Mouse (Mus musculus) liver, embryonic 15.5 days (tissue): ENCODE data around the gene Tbc1d1. TPM values are rescaled to one million over a fixed set of nuclear protein-coding genes. Genes with fewer than 3 reads are reported as not detected.

Source experiments
- ATAC-seq: fragments of 200-750 bp; cut with Nextera tagmentation; 2 replicates; pipeline ENCODE4 v1.8.0; 2017; ENCODE audit warnings: moderate number of reproducible peaks, mild to moderate bottlenecking, moderate library complexity; ENCODE audit not compliant: insufficient read depth
- H3K27ac ChIP-seq: fragments of 300-500 bp; sonication (generic); replicated peaks from 2 replicates; pipeline ENCODE4 v1.5.1; 2015; ENCODE audit warnings: mild to moderate bottlenecking, inconsistent platforms
- H3K27me3 ChIP-seq: fragments of 300-500 bp; sonication (generic); 2 replicates; pipeline ENCODE4 v1.6.1; 2015; ENCODE audit warnings: mild to moderate bottlenecking, inconsistent platforms
- H3K36me3 ChIP-seq: fragments of 300-500 bp; sonication (generic); replicated peaks from 2 replicates; pipeline ENCODE4 v1.6.1; 2015; ENCODE audit warnings: moderate library complexity, mild to moderate bottlenecking, inconsistent platforms
- H3K4me1 ChIP-seq: fragments of 300-500 bp; sonication (generic); replicated peaks from 2 replicates; pipeline ENCODE4 v1.6.1; 2015; ENCODE audit warnings: inconsistent platforms
- H3K4me2 ChIP-seq: fragments of 300-500 bp; sonication (generic); 2 replicates; pipeline ENCODE4 v1.6.1; 2015; ENCODE audit warnings: moderate library complexity, mild to moderate bottlenecking, inconsistent platforms
- H3K4me3 ChIP-seq: fragments of 300-500 bp; sonication (generic); replicated peaks from 2 replicates; pipeline ENCODE4 v1.5.1; 2015; ENCODE audit warnings: mild to moderate bottlenecking, inconsistent platforms
- H3K9ac ChIP-seq: fragments of 300-500 bp; sonication (generic); 2 replicates; pipeline ENCODE4 v1.6.1; 2015; ENCODE audit warnings: moderate library complexity, mild to moderate bottlenecking, inconsistent platforms
- H3K9me3 ChIP-seq: fragments of 300-500 bp; sonication (generic); replicated peaks from 2 replicates; pipeline ENCODE4 v1.6.1; 2016; ENCODE audit warnings: inconsistent platforms
- WGBS: fragments of 180-500 bp; shearing (Covaris S2); methylation state at CpG from one replicate; pipeline ENCODE4 v1.1.7; 2015; ENCODE audit warnings: mixed read lengths; ENCODE audit not compliant: insufficient replicate concordance; 5-methylcytosine and 5-hydroxymethylcytosine counted together
- polyA plus RNA-seq: library from polyadenylated mRNA; unstranded; fragments of >200 nt; fragmentation: Nextera tagmentation; extraction: Ambion mirVana; gene quantifications from 2 replicates; pipeline ENCODE4 v1.2.1, GENCODE M21; 2015

Gene Tbc1d1
- polyA plus RNA-seq, 1 experiment from 2014 or later, result 5.7 TPM

- no peak overlapping the region for H3K9ac ChIP-seq
- H3K4me3 ChIP-seq, result no peak overlapping the region
- no peaks in the 10 kb centered on the region for H3K27me3 ChIP-seq
- no peak for ATAC-seq
- H3K36me3 ChIP-seq, result 0 out of 2 replicates have a peak, but pooled peaks cover under 1% of the 10 kb centered on the region
- H3K27ac ChIP-seq, result no peak overlapping the region
- no peak overlapping the region for H3K4me2 ChIP-seq
- H3K4me1 ChIP-seq, result peaks cover 10% of the 10 kb centered on the region; the same call in 1 of the 2 replicates
- H3K9me3 ChIP-seq, result no peaks in the 10 kb centered on the region
- WGBS, result 79% methylated on average over 11 of the region's 11 CpGs
These were observed 107.2 kb downstream of the Tbc1d1 start for GRCm38 (mm10) chr5:64263348-64263747.

GRCm38 (mm10) chr5:64263898-64264478 lies 107.9 kb downstream of the Tbc1d1 start:
- H3K4me3 ChIP-seq, result no peak overlapping the region
- H3K27me3 ChIP-seq, result no peaks in the 10 kb centered on the region
- ATAC-seq, result no peak; the same call in 1 of the 2 replicates
- H3K9me3 ChIP-seq, result no peaks in the 10 kb centered on the region
- H3K4me1 ChIP-seq, result peaks cover 10% of the 10 kb centered on the region; the same call in 1 of the 2 replicates
- H3K9ac ChIP-seq, result no peak overlapping the region
- H3K4me2 ChIP-seq, result no peak overlapping the region
- no peak overlapping the region for H3K27ac ChIP-seq
- 69% methylated on average over 13 of the region's 13 CpGs for WGBS
- no peaks in the 10 kb centered on the region for H3K36me3 ChIP-seq

GRCm38 (mm10) chr5:64265145-64265544 lies 109.0 kb downstream of the Tbc1d1 start:
- no peaks in the 10 kb centered on the region for H3K27me3 ChIP-seq
- 22% methylated on average over 3 of the region's 3 CpGs for WGBS
- H3K36me3 ChIP-seq, result 0 out of 2 replicates have a peak, but pooled peaks cover 1% of the 10 kb centered on the region
- H3K4me1 ChIP-seq, result peaks cover 10% of the 10 kb centered on the region; the same call in 1 of the 2 replicates
- no peak overlapping the region for H3K4me2 ChIP-seq
- H3K9ac ChIP-seq, result no peak overlapping the region
- no peak overlapping the region for H3K4me3 ChIP-seq
- no peak for ATAC-seq
- H3K27ac ChIP-seq, result no peak overlapping the region
- no peaks in the 10 kb centered on the region for H3K9me3 ChIP-seq

GRCm38 (mm10) chr5:64265906-64266305 lies 109.8 kb downstream of the Tbc1d1 start:
- Histone ChIP-seq H3K36me3 (0 out of 2 replicates have a peak, but pooled peaks cover 6% of the 10 kb centered on the region), H3K9me3 (no peaks in the 10 kb centered on the region), H3K27ac (no peak overlapping the region), H3K27me3 (no peaks in the 10 kb centered on the region), H3K4me2 (no peak overlapping the region), H3K9ac (no peak overlapping the region), H3K4me1 (peaks cover 10% of the 10 kb centered on the region; the same call in 1 of the 2 replicates), H3K4me3 (no peak overlapping the region)
- 73% methylated on average over 3 of the region's 3 CpGs for WGBS
- ATAC-seq, result no peak

- WGBS, result 57% methylated on average over 2 of the region's 2 CpGs
These were observed 110.4 kb downstream of the Tbc1d1 start for GRCm38 (mm10) chr5:64266534-64266933.

GRCm38 (mm10) chr5:64267279-64267678 lies 111.2 kb downstream of the Tbc1d1 start:
- H3K4me3 ChIP-seq, result no peak overlapping the region
- ATAC-seq, result no peak
- H3K4me2 ChIP-seq, result no peak overlapping the region
- peaks cover 10% of the 10 kb centered on the region; the same call in 1 of the 2 replicates for H3K4me1 ChIP-seq
- WGBS, result 55% methylated on average over 9 of the region's 9 CpGs
- no peak overlapping the region for H3K9ac ChIP-seq
- no peaks in the 10 kb centered on the region for H3K27me3 ChIP-seq
- H3K36me3 ChIP-seq, result peaks cover 13% of the 10 kb centered on the region; the same call in 1 of the 2 replicates
- no peaks in the 10 kb centered on the region for H3K9me3 ChIP-seq
- no peak overlapping the region for H3K27ac ChIP-seq

More at GRCm38 (mm10) chr5:64266534-64266933, 110.4 kb downstream of the Tbc1d1 start:
- Histone ChIP-seq H3K9ac (no peak overlapping the region), H3K9me3 (no peaks in the 10 kb centered on the region), H3K4me2 (no peak overlapping the region), H3K36me3 (peaks cover 12% of the 10 kb centered on the region; the same call in 1 of the 2 replicates), H3K4me3 (no peak overlapping the region), H3K4me1 (peaks cover 10% of the 10 kb centered on the region; the same call in 1 of the 2 replicates), H3K27ac (no peak overlapping the region), H3K27me3 (no peaks in the 10 kb centered on the region)
- ATAC-seq, result no peak

- H3K27ac ChIP-seq, result no peak overlapping the region
- no peak overlapping the region for H3K4me2 ChIP-seq
- ATAC-seq, result no peak
- H3K9ac ChIP-seq, result no peak overlapping the region
- no peaks in the 10 kb centered on the region for H3K4me1 ChIP-seq
- H3K9me3 ChIP-seq, result no peaks in the 10 kb centered on the region
- H3K27me3 ChIP-seq, result no peaks in the 10 kb centered on the region
- peaks cover 17% of the 10 kb centered on the region; the same call in 1 of the 2 replicates for H3K36me3 ChIP-seq
- no peak overlapping the region for H3K4me3 ChIP-seq
- WGBS, result 56% methylated on average over 7 of the region's 7 CpGs
These were observed 113.6 kb downstream of the Tbc1d1 start for GRCm38 (mm10) chr5:64269669-64270068.

GRCm38 (mm10) chr5:64273517-64273916 lies 117.4 kb downstream of the Tbc1d1 start:
- no peak overlapping the region for H3K4me3 ChIP-seq
- H3K4me1 ChIP-seq, result no peaks in the 10 kb centered on the region
- peaks cover 17% of the 10 kb centered on the region; the same call in 1 of the 2 replicates for H3K36me3 ChIP-seq
- H3K4me2 ChIP-seq, result no peak overlapping the region
- H3K27ac ChIP-seq, result no peak overlapping the region
- WGBS, result 87% methylated on average over 1 of the region's 1 CpGs
- no peak overlapping the region for H3K9ac ChIP-seq
- H3K27me3 ChIP-seq, result no peaks in the 10 kb centered on the region
- no peaks in the 10 kb centered on the region for H3K9me3 ChIP-seq
- no peak for ATAC-seq

GRCm38 (mm10) chr5:64274296-64274695 lies 118.2 kb downstream of the Tbc1d1 start:
- Histone ChIP-seq H3K27me3 (no peaks in the 10 kb centered on the region), H3K9ac (no peak overlapping the region), H3K4me2 (no peak overlapping the region), H3K36me3 (peaks cover 17% of the 10 kb centered on the region; the same call in 1 of the 2 replicates), H3K4me1 (no peaks in the 10 kb centered on the region), H3K4me3 (no peak overlapping the region), H3K27ac (no peak overlapping the region), H3K9me3 (no peaks in the 10 kb centered on the region)
- ATAC-seq, result no peak
- WGBS, result 80% methylated on average over 9 of the region's 9 CpGs

- ATAC-seq, result no peak
- Histone ChIP-seq H3K4me1 (no peaks in the 10 kb centered on the region), H3K9ac (no peak overlapping the region), H3K27me3 (no peaks in the 10 kb centered on the region), H3K4me2 (no peak overlapping the region), H3K36me3 (peaks cover 21% of the 10 kb centered on the region; the same call in 1 of the 2 replicates), H3K4me3 (no peak overlapping the region), H3K27ac (no peak overlapping the region), H3K9me3 (no peaks in the 10 kb centered on the region)
- whole genome bisulfite sequencing, result 41% methylated on average over 17 of the region's 17 CpGs
These were observed 118.8 kb downstream of the Tbc1d1 start for GRCm38 (mm10) chr5:64274738-64275451.

GRCm38 (mm10) chr5:64277646-64278191 lies 121.6 kb downstream of the Tbc1d1 start:
- ATAC-seq, result no peak
- Histone ChIP-seq H3K36me3 (peaks cover 25% of the 10 kb centered on the region; the same call in 1 of the 2 replicates), H3K27ac (no peak overlapping the region)

More at GRCm38 (mm10) chr5:64277646-64278191, 121.6 kb downstream of the Tbc1d1 start:
- H3K27me3 ChIP-seq, result no peaks in the 10 kb centered on the region
- H3K4me2 ChIP-seq, result no peak overlapping the region
- no peaks in the 10 kb centered on the region for H3K9me3 ChIP-seq
- no peaks in the 10 kb centered on the region for H3K4me1 ChIP-seq
- H3K9ac ChIP-seq, result no peak overlapping the region
- 78% methylated on average over 7 of the region's 7 CpGs for WGBS
- H3K4me3 ChIP-seq, result no peak overlapping the region
